Mouse (Mus musculus): ENCODE measurements at regions not wholly inside any gene's neighbourhood (a gene's known extent, or its start where the extent isn't known, plus 50 kb on each side); places are given as distances from the start of the nearest gene placed in this dataset.
A peak's percentile ranks its signal among the peaks of the same experiment; 100 is the strongest.
"Not testable (repeated sequence)": the region's sequence is repeated elsewhere in the genome, so short reads cannot be mapped to it uniquely, and the experiment has no call there.

DNA sequence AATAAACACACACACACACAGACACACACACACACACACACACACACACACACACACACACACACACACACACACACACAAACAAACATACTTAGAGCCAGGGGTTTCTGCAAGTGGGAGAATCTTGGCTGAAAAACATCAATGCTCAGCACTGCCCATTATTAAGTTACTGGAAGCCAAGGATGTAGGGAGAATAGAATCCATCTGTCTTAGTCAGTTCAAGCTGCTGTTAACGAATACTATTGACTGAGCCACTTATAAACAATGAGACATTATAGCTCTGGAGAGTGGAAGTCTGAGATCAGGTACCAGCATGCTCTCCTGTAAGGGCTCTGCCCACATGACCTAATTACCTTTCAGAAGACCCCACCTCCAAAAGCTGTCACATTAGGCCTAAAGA lies 87.4 kb downstream of the Fam174b start:
- no peak for DNase-seq (ENCODE audit: low spot score)

DNA sequence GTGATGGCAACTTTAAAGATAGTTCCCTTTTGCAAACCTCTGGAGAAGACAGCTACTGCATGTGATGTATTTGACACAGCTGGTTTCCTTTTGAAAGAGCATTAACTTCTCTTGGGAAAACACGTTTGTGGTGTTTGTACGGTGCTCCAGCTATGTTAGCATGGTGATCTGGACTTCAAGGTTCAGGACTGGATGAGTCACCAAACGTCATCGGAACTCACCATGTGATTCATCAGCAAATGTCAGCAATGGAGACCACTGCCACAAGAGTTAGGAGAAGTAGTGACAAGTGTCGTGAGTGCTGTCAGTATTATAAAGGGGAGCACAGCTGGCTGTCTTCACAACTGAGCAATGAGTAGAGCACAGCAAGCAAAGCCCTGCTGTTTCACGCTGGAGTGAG lies 90.5 kb downstream of the Fam174b start:
- no peak for DNase-seq (ENCODE audit: low spot score)

DNA sequence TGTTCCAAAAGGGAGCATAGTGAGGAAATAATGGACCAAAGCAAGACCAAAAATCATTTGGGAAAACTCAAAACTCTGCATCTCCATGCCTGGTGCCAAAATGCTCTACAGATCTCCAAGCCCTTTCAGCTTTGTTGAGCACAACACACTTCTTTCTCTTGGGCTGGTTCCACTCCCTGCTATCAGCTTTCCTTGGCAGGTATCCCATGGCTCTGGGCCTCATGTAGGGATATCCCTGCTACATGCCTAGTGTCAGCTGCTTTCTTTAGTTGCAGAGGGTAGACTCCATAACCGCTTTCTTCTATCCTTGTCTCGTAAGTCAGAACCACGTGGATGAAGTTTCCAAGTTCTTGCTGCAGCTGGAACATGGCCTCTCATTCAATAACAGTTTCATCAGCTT lies 100.3 kb downstream of the Fam174b start:
- DNase-seq (ENCODE audit: low spot score): no peak

DNA sequence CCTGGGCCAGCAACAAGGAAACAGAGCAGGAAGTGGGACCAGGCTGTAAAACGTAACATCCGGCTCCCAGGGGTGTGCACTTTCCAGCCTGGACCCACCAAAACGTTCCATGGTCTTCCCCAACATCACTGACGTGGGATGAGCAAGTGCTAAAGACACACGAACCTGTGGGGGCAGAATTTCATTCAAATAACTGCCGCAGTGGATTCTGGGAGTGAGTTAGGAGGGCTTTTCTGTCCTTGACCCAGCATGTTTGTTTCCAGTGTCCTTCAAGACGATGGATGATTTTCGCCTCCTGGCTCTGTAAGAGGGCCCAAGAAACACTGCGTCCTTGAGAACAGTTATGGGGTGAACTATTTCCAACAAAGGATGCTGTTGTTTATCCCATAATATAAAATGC lies 112.1 kb downstream of the Fam174b start:
- DNase-seq (ENCODE audit: low spot score): no peak

DNA sequence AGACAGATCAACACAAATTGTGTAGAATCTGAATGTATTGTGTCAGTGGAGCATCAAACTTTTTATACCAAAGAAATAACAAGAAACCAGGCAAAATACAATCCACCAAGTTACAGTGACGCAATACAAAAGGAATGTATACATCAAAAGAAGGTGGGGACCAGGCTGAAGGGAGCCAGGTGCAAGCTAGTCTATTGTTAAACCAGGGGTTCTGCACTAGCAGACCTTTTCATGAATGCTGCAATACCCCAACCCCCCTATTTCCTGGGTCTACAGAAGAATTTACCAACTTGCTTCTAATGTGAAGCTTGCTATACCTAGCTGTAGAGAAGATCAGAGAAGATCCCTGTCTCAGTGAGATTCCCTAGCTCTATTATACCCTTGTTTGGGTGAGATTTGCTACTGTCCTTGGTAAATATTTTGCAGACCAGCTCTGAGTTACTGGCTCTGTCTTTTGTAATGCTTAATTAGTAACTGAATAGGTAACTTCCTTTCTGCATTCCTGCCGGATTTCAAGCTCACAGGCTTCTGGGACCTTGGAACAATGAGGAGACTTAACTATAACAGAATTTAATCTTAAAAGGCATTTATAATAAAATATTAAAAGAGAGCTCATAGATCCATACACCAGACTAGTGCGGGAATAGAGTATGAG lies 113.3 kb downstream of the Fam174b start:
- DNase-seq (ENCODE audit: low spot score): not testable (repeated sequence)

DNA sequence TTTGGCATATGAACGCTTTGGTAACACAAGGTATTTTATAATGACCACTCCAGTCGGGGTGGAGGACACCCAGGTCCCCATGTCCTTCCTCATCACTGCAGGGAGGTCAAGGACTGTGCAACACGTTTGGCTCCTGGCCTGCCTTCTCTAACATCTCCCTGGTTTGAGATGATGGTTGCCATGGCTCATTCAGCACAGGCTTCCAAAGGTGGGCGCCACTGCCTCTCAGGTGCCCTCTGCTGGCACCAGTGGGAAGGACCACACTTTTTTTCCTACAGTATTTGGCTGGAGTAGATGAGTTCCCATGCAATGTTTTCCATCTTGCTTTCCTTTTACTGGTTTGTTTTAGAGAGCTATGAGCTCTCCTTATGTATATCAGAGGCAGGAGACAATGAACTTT lies 115.4 kb downstream of the Fam174b start:
- peak; percentile 6 for DNase-seq (ENCODE audit: low spot score)

DNA sequence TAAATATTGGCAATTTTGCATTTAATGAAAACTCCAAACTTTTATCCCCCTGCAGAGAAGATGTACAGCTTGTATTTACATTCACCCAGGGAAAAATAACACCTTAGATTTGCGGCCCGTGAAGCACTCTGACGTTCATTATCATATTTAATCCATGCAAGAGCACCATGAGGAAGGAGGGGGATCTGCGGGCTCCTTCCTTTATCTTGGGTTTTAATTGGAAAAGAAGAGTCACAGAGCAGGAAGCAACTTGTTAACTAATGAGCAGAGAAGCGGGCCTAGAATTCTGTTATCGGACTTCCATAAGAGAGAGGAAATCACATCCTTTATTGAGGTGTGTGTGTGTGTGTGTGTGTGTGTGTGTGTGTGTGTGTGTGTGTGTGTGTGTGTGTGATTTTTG lies 116.8 kb downstream of the Fam174b start:
- no peak for DNase-seq (ENCODE audit: low spot score)

DNA sequence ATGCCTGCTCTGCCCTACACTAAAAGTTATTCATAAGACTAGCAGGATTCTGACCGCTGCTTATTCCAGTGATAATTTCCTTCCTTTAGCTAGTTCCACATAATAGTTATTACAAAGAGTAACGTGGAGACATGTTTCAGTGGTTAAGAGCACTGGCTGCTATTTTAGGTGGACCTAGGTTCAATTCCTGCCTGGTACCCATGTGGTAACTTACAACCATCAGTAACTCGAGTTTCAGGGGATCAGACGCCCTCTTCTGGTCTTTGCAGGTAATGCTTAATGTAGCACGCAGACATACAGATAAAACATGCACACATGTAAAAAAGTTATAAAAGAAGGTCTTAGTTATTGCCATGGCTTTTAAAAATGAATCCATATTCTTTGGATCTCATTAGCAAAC lies 125.0 kb downstream of the Fam174b start:
- no peak for DNase-seq (ENCODE audit: low spot score)

DNA sequence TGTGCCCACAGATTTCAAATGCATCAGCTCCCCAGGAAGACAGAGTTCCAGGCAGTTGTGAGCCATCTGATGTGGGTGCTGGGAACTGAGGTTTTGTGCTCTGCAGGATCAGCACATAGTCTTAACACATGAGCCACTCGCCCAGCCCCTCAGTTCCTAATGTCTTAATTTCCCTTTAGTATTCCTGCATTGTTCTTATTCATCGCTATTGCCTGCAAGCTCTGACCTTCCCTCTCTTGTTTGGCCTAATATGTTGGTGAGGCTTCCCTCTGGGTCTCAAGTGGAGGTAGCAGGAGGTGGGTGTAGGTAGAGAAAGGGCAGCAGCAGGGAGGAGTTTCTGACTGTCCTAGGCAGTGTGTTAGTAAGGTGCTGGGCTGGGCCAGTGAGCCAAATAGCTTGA lies 132.1 kb downstream of the Fam174b start:
- DNase-seq (ENCODE audit: low spot score): no peak

DNA sequence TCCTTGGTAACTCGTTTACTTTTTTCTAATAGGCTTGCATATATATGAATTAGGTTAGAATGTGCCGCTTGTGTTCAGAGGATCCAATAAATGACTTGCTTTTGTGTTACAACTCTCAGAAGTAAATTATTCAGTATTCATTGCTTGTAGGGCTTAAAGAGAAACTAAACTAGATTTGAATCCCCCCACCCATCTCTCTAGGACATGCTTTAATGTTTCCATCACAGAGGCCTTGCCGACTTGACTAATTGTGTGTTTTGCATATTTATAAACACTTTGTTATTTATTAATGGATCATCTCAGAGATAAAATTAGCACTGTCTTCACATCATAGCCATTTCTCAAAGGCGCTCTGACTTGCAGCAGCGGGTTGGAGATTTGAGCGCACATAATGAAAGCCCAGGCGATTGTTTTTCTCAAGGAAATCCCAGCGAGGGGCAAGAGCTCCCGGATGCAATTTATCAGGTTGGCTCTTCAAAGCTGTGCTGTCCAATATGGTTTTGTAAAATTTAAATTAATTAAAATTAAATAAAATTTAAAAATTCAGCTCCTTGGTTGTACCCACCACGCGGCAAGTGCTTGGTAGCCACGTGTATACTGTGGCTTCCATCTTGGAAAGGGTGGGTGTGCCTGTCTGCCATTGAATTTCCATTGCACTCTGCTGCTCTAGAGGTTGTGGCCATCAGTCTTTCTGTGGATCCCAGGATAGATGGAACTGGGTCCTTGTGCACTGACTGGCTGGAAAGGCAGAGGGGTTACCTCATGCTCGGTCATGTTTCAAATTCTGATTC lies 132.0 kb downstream of the St8sia2 start:
- no peak for DNase-seq (ENCODE audit: low spot score)

DNA sequence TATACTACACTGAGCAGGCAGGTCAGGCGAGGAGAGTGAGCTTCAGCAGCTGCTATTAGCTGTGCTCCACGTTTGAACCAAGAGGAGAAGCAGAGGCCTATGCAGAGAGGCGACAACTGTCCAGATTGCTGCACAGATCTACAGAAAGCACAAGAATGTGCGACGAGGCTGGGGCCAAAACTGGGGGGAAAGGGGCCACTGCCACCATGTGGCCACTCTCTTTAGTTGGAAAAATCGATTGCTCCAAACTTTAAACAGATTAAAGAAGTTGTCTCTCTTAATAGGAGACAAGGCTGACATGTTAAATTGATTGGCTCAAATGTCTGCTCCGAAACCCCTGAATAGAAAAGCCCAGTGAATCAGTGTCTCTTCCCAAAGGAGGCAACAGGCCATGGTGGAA lies 127.3 kb downstream of the St8sia2 start:
- no peak for DNase-seq (ENCODE audit: low spot score)
